15 mouse cellular contexts compared by ENCODE assay signal in genomic region chr8:46969386-46969785, GRCm38 (mm10). TPM values are rescaled to one million over a fixed set of nuclear protein-coding genes. Genes with fewer than 3 reads are reported as not detected.
A peak's percentile ranks its signal among the peaks of the same experiment; 100 is the strongest.
DNase-seq lines count a peak whose midpoint lies in the region; ATAC-seq and TF ChIP-seq lines count a peak whose summit lies in the region.
"Had no signal": no experiment of that assay in that cellular context is flagged by ENCODE, and none has a peak within 500 bp of the region (broad histone marks: within the 10 kb centered on the region; RNA-seq: fewer than 3 reads in every experiment).

No protein-coding gene starts in this region.

- TF ChIP-seq POLR2A in MEL (IDR thresholded peaks at IDR 0.05; ENCODE audit: control insufficient read depth in 1 of 2, insufficient read depth in 1 of 2, low read depth in 1 of 2, low read length in 2 of 2, poor library complexity in 1 of 2): no peak

- WGBS in heart, postnatal 0 days: 58% methylated on average over 2 of the region's 2 CpGs
- 62% methylated on average over 2 of the region's 2 CpGs for WGBS in lung, postnatal 0 days

- peak; percentile 25 for TF ChIP-seq RAD21 in MEL (IDR thresholded peaks at IDR 0.05; ENCODE audit: low read depth, low read length)

- ATAC-seq in heart, postnatal 0 days (ENCODE audit: insufficient read depth, low read depth): no peak
- ATAC-seq in lung, postnatal 0 days: no peak
- ATAC-seq: forebrain, embryonic 16.5 days; inflammation-experienced regulatory T-cells, adult 6 months had no signal

- no peak overlapping the region for H3K27ac ChIP-seq in heart, postnatal 0 days (ENCODE audit: low read depth)
- no peak overlapping the region for H3K27ac ChIP-seq in lung, postnatal 0 days (ENCODE audit: low read length)
- no peak overlapping the region for H3K27ac ChIP-seq in MEL (ENCODE audit: control insufficient read depth, low read depth, low read length)
- H3K27ac ChIP-seq: embryonic facial prominence, embryonic 15.5 days had no signal

- no peaks in the 10 kb centered on the region for H3K36me3 ChIP-seq in heart, postnatal 0 days (replicated peaks; ENCODE audit: control insufficient read depth, insufficient read depth, low read length)
- no peaks in the 10 kb centered on the region for H3K36me3 ChIP-seq in lung, postnatal 0 days (ENCODE audit: insufficient read depth, low read length)
- H3K36me3 ChIP-seq in MEL (ENCODE audit: control insufficient read depth in 1 of 2, insufficient read depth in 2 of 2, low read length in 2 of 2): no peaks in the 10 kb centered on the region
- H3K36me3 ChIP-seq in splenic B cell, adult 2 months (ENCODE audit: control insufficient read depth, insufficient read depth, low read length, poor library complexity, severe bottlenecking): no peaks in the 10 kb centered on the region
- H3K36me3 ChIP-seq: embryonic facial prominence, embryonic 15.5 days; G1E had no signal

- H3K79me2 ChIP-seq in MEL (ENCODE audit: control insufficient read depth, insufficient read depth, low read length, poor library complexity): no peaks in the 10 kb centered on the region

- H3K27me3 ChIP-seq in heart, postnatal 0 days (ENCODE audit: control insufficient read depth, insufficient read depth, low read length): no peaks in the 10 kb centered on the region
- no peaks in the 10 kb centered on the region for H3K27me3 ChIP-seq in lung, postnatal 0 days (replicated peaks; ENCODE audit: insufficient read depth, low read length)
- H3K27me3 ChIP-seq in MEL (ENCODE audit: control insufficient read depth in 1 of 2, insufficient read depth in 2 of 2, low read length in 2 of 2): no peaks in the 10 kb centered on the region
- H3K27me3 ChIP-seq in splenic B cell, adult 2 months (ENCODE audit: control insufficient read depth, insufficient read depth, low read length, poor library complexity, severe bottlenecking): no peaks in the 10 kb centered on the region
- H3K27me3 ChIP-seq: embryonic facial prominence, embryonic 15.5 days had no signal

- TF ChIP-seq CTCF in heart, postnatal 0 days (IDR thresholded peaks at IDR 0.05; ENCODE audit: low read depth): peak; percentile 33
- TF ChIP-seq CTCF in lung, postnatal 0 days (IDR thresholded peaks at IDR 0.05): peak; percentile 63
- TF ChIP-seq CTCF in MEL (IDR thresholded peaks at IDR 0.05 in 2 of 3, conservative IDR thresholded peaks at IDR 0.05 in 1 of 3; ENCODE audit: control insufficient read depth in 1 of 3, insufficient read depth in 1 of 3, low read depth in 2 of 3, low read length in 3 of 3, poor library complexity in 1 of 3, severe bottlenecking in 1 of 3): peak; percentile 3 to 51 (median 41); a peak in 3 of 6 replicates

- H3K4me3 ChIP-seq in heart, postnatal 0 days (ENCODE audit: low read depth, low read length): no peak overlapping the region
- H3K4me3 ChIP-seq in lung, postnatal 0 days (ENCODE audit: low read depth, low read length): no peak overlapping the region
- no peak overlapping the region for H3K4me3 ChIP-seq in MEL (ENCODE audit: control insufficient read depth in 1 of 2, insufficient read depth in 1 of 2, low read depth in 2 of 2, low read length in 2 of 2)
- H3K4me3 ChIP-seq: embryonic facial prominence, embryonic 15.5 days had no signal

- no peak overlapping the region for H3K9ac ChIP-seq in heart, postnatal 0 days (replicated peaks; ENCODE audit: low read depth, low read length)
- H3K9ac ChIP-seq in lung, postnatal 0 days (replicated peaks; ENCODE audit: low read depth): no peak overlapping the region
- no peak overlapping the region for H3K9ac ChIP-seq in MEL (ENCODE audit: control insufficient read depth, low read depth, low read length, poor library complexity, severe bottlenecking)
- H3K9ac ChIP-seq: embryonic facial prominence, embryonic 15.5 days had no signal

- no peak overlapping the region for H3K4me2 ChIP-seq in heart, postnatal 0 days (ENCODE audit: low read depth, low read length)
- no peak overlapping the region for H3K4me2 ChIP-seq in lung, postnatal 0 days (replicated peaks; ENCODE audit: low read depth, low read length)
- H3K4me2 ChIP-seq: embryonic facial prominence, embryonic 15.5 days had no signal

- no peak for DNase-seq in heart, postnatal 0 days (ENCODE audit: low spot score)
- no peak for DNase-seq in heart, adult 9 months (ENCODE audit: low spot score in 2 of 2)
- peak; percentile 23 for DNase-seq in lung, postnatal 0 days (ENCODE audit: low spot score)
- DNase-seq in lung, postnatal 4 days: no peak
- peak; percentile 18 for DNase-seq in MEL (ENCODE audit: low read depth, low spot score)
- peak; percentile 55 for DNase-seq in splenic B cell, adult 2 months (ENCODE audit: low read depth, low spot score)
- DNase-seq in right cerebral cortex, postnatal 10 days (ENCODE audit: low spot score in 2 of 2): no peak
- DNase-seq: cerebellum, postnatal 10 days; kidney, postnatal 14 days; layer of hippocampus, postnatal 36 days; lung, postnatal 36 days had no signal

- no peaks in the 10 kb centered on the region for H3K4me1 ChIP-seq in heart, postnatal 0 days (ENCODE audit: control insufficient read depth, insufficient read depth)
- H3K4me1 ChIP-seq in lung, postnatal 0 days (ENCODE audit: insufficient read depth, low read depth, low read length): no peaks in the 10 kb centered on the region
- no peaks in the 10 kb centered on the region for H3K4me1 ChIP-seq in MEL (ENCODE audit: control insufficient read depth in 1 of 2, insufficient read depth in 2 of 2, low read length in 2 of 2)
- H3K4me1 ChIP-seq: embryonic facial prominence, embryonic 15.5 days had no signal

- peaks cover 4% of the 10 kb centered on the region; the same call in 1 of the 2 replicates for H3K9me3 ChIP-seq in heart, postnatal 0 days (replicated peaks; ENCODE audit: control insufficient read depth, low read length)
- H3K9me3 ChIP-seq in lung, postnatal 0 days (ENCODE audit: low read length): no peaks in the 10 kb centered on the region
- no peaks in the 10 kb centered on the region for H3K9me3 ChIP-seq in MEL (replicated peaks; ENCODE audit: insufficient read depth, low read length)
- H3K9me3 ChIP-seq: embryonic facial prominence, embryonic 15.5 days; G1E had no signal

- no peak for TF ChIP-seq EP300 in heart, postnatal 0 days (IDR thresholded peaks at IDR 0.05; ENCODE audit: low read depth)
- TF ChIP-seq EP300 in lung, postnatal 0 days (IDR thresholded peaks at IDR 0.05): no peak
- no peak for TF ChIP-seq EP300 in MEL (IDR thresholded peaks at IDR 0.05; ENCODE audit: low read depth in 1 of 2, low read length in 2 of 2)

TF ChIP-seq in MEL, 35 proteins besides CTCF, POLR2A, EP300 and RAD21:
- TF ChIP-seq SMC3 (IDR thresholded peaks at IDR 0.05; ENCODE audit: low read depth, low read length): peak; percentile 42
- TF ChIP-seq ZNF384 (IDR thresholded peaks at IDR 0.05; ENCODE audit: low read depth, low read length): peak; percentile 98
- TF ChIP-seq SIN3A (IDR thresholded peaks at IDR 0.05; ENCODE audit: low read length): no peak
TF ChIP-seq in MEL: peak in this region for 2.

RNA-seq across cellular contexts. Expression of gene Enpp6, which starts 17.3 kb away (rescaled TPM):
- 7.7 and 13.0 TPM in 2 replicates for total RNA-seq in heart, postnatal 0 days (2014; rRNA removed; ENCODE audit: low replicate concordance)
- 5.4 and 5.5 TPM in 2 replicates for polyA plus RNA-seq in heart, postnatal 0 days (2015; fragmentation: Nextera tagmentation; extraction: Ambion mirVana)
- 0.49 and 0.86 TPM in 2 replicates for polyA plus RNA-seq in lung, postnatal 0 days (2015; fragmentation: Nextera tagmentation; extraction: Ambion mirVana)
- total RNA-seq in MEL (2012; rRNA removed): not detected in 2 replicates
- polyA plus RNA-seq in MEL (2012; ENCODE audit: insufficient read depth in 1 of 2, insufficient read length in 2 of 2, low read depth in 1 of 2, low replicate concordance in 2 of 2, missing spikeins in 1 of 2): not detected
- polyA plus RNA-seq: G1E had no signal

Comparison
In these comparisons a context has a peak if more than half of its experiments do, and no peak if none do; other contexts are left out.
1. DNase-seq: peak in lung, postnatal 0 days (single experiment), MEL (single experiment) and splenic B cell, adult 2 months (single experiment); none in heart, postnatal 0 days (single experiment), heart, adult 9 months (0 of 2), lung, postnatal 4 days (0 of 2) and right cerebral cortex, postnatal 10 days (0 of 2).
2. Peak in every context shown above with its lines, with median percentiles within 50 percentile points of each other: CTCF ChIP-seq.